Mouse (Mus musculus) midbrain, postnatal 0 days (tissue): ENCODE data around the gene Rfpl4b. TPM values are rescaled to one million over a fixed set of nuclear protein-coding genes. Genes with fewer than 3 reads are reported as not detected.
"Not testable (repeated sequence)": the region's sequence is repeated elsewhere in the genome, so short reads cannot be mapped to it uniquely, and the experiment has no call there.

ENCODE experiments used
- ATAC-seq: fragments of 200-750 bp; cut with Nextera tagmentation; 2 replicates; pipeline ENCODE4 v1.8.0; 2017; ENCODE audit warnings: moderate number of reproducible peaks, mild to moderate bottlenecking, moderate TSS enrichment, moderate library complexity; ENCODE audit not compliant: low FRiP score
- DNase-seq: peaks from one replicate; pipeline ENCODE4 v3.0.0-alpha.2; 2015; ENCODE audit warnings: low spot score
- H3K27ac ChIP-seq: fragments of 300-500 bp; sonication (generic); 2 replicates; pipeline ENCODE4 v1.5.1; 2014; ENCODE audit warnings: low read depth, mild to moderate bottlenecking, low read length, mixed read lengths
- H3K27me3 ChIP-seq: fragments of 300-500 bp; sonication (generic); 2 replicates; pipeline ENCODE4 v1.6.1; 2014; ENCODE audit warnings: low read length, control low read depth, mixed read lengths; ENCODE audit not compliant: insufficient read depth
- H3K36me3 ChIP-seq: fragments of 300-500 bp; sonication (generic); 2 replicates; pipeline ENCODE4 v1.6.1; 2014; ENCODE audit warnings: low read length, control low read depth, mixed read lengths; ENCODE audit not compliant: insufficient read depth
- H3K4me1 ChIP-seq: fragments of 300-500 bp; sonication (generic); 2 replicates; pipeline ENCODE4 v1.6.1; 2014; ENCODE audit warnings: mild to moderate bottlenecking, control low read depth, antibody characterized with exemption, low read length, mixed read lengths; ENCODE audit not compliant: insufficient read depth
- H3K4me2 ChIP-seq: fragments of 300-500 bp; sonication (generic); 2 replicates; pipeline ENCODE4 v1.6.1; 2014; ENCODE audit warnings: low read depth, mild to moderate bottlenecking, low read length, mixed read lengths; ENCODE audit not compliant: poor library complexity, severe bottlenecking
- H3K4me3 ChIP-seq: fragments of 300-500 bp; sonication (generic); 2 replicates; pipeline ENCODE4 v1.5.1; 2014; ENCODE audit warnings: low read depth, mild to moderate bottlenecking, low read length, moderate library complexity
- H3K9ac ChIP-seq: fragments of 300-500 bp; sonication (generic); replicated peaks from 2 replicates; pipeline ENCODE4 v1.6.1; 2014; ENCODE audit warnings: mild to moderate bottlenecking, low read length, moderate library complexity, mixed read lengths; ENCODE audit not compliant: poor library complexity, severe bottlenecking
- H3K9me3 ChIP-seq: fragments of 300-500 bp; sonication (generic); 2 replicates; pipeline ENCODE4 v1.6.1; 2016; ENCODE audit warnings: low read length, control low read depth
- CTCF ChIP-seq: IDR thresholded peaks from 2 replicates; pipeline ENCODE4 v1.5.1; 2016; ENCODE audit warnings: antibody characterized with exemption, mild to moderate bottlenecking
- WGBS: fragments of 180-500 bp; shearing (Covaris S2); extraction: QIAGEN DNeasy Blood & Tissue Kit; methylation state at CpG from one replicate; pipeline ENCODE4 v1.1.7; 2014; 5-methylcytosine and 5-hydroxymethylcytosine counted together
- polyA plus RNA-seq: library from polyadenylated mRNA; unstranded; fragments of >200 nt; fragmentation: Nextera tagmentation; extraction: Ambion mirVana; gene quantifications from 2 replicates; pipeline ENCODE4 v1.2.1, GENCODE M21; 2015
- total RNA-seq: library from RNA; depleted of rRNA; stranded (reverse); fragments of >200 nt; gene quantifications from 2 replicates; pipeline ENCODE4 v1.2.3, GENCODE M21; 2014; rRNA removed

The Rfpl4b gene
- not detected in 2 replicates for total RNA-seq
- not detected in 2 replicates for polyA plus RNA-seq

- Histone ChIP-seq H3K36me3 (no peaks in the 10 kb centered on the region), H3K4me3 (no peak within 1 kb of the TSS), H3K4me2 (no peak within 1 kb of the TSS), H3K9me3 (peaks cover 3% of the 10 kb centered on the region; the same call in 1 of the 2 replicates), H3K4me1 (no peaks in the 10 kb centered on the region), H3K9ac (no peak within 1 kb of the TSS), H3K27me3 (no peaks in the 10 kb centered on the region), H3K27ac (no peak within 1 kb of the TSS)
- ATAC-seq = no peak
- no peak for DNase-seq
- WGBS = 93% methylated on average over 3 of the region's 3 CpGs
- TF ChIP-seq CTCF = no peak
Observed at GRCm38 (mm10) chr10:38821679-38822078, at the start of gene Rfpl4b. Rfpl4b (minus strand) TSS chr10:38821779.

GRCm38 (mm10) chr10:38855186-38855585, 33.6 kb upstream of the Rfpl4b start:
- DNase-seq = peak; percentile 26
- H3K36me3 ChIP-seq = no peaks in the 10 kb centered on the region
- ATAC-seq = no peak
- H3K9ac ChIP-seq = no peak overlapping the region
- H3K9me3 ChIP-seq = no peaks in the 10 kb centered on the region
- H3K27ac ChIP-seq = no peak overlapping the region
- WGBS = 47% methylated on average over 2 of the region's 2 CpGs
- H3K4me2 ChIP-seq = no peak overlapping the region
- H3K4me1 ChIP-seq = no peaks in the 10 kb centered on the region
- TF ChIP-seq CTCF = no peak
- H3K27me3 ChIP-seq = no peaks in the 10 kb centered on the region
- H3K4me3 ChIP-seq = no peak overlapping the region

GRCm38 (mm10) chr10:38850006-38850405, 28.4 kb upstream of the Rfpl4b start:
- not testable (repeated sequence) for H3K4me3 ChIP-seq, ATAC-seq
- 44% methylated on average over 5 of the region's 5 CpGs for WGBS

GRCm38 (mm10) chr10:38848884-38849499, 27.4 kb upstream of the Rfpl4b start:
- Histone ChIP-seq H3K4me2 (no peak overlapping the region), H3K4me1 (no peaks in the 10 kb centered on the region), H3K27me3 (no peaks in the 10 kb centered on the region), H3K9ac (no peak overlapping the region), H3K4me3 (no peak overlapping the region), H3K9me3 (no peaks in the 10 kb centered on the region), H3K27ac (no peak overlapping the region), H3K36me3 (no peaks in the 10 kb centered on the region)
- DNase-seq = peak; percentile 73
- WGBS = 15% methylated on average over 8 of the region's 8 CpGs
- ATAC-seq = no peak
- TF ChIP-seq CTCF = peak; percentile 92

More at GRCm38 (mm10) chr10:38850006-38850405, 28.4 kb upstream of the Rfpl4b start:
- not testable (repeated sequence) for H3K9me3 ChIP-seq, H3K27ac ChIP-seq, H3K9ac ChIP-seq, DNase-seq, H3K27me3 ChIP-seq, H3K4me1 ChIP-seq, H3K4me2 ChIP-seq, H3K36me3 ChIP-seq

- H3K4me1 ChIP-seq = no peaks in the 10 kb centered on the region
- DNase-seq (no peak), ATAC-seq (no peak)
- TF ChIP-seq CTCF = no peak
- H3K27ac ChIP-seq = no peak overlapping the region
- no peak overlapping the region for H3K9ac ChIP-seq
- H3K9me3 ChIP-seq = no peaks in the 10 kb centered on the region
- H3K36me3 ChIP-seq = no peaks in the 10 kb centered on the region
- H3K4me2 ChIP-seq = no peak overlapping the region
- H3K4me3 ChIP-seq = no peak overlapping the region
- WGBS = 84% methylated on average over 4 of the region's 4 CpGs
- H3K27me3 ChIP-seq = no peaks in the 10 kb centered on the region
Observed at GRCm38 (mm10) chr10:38848231-38848630, 26.7 kb upstream of the Rfpl4b start.

GRCm38 (mm10) chr10:38823741-38824140, 2.2 kb upstream of the Rfpl4b start:
- H3K4me1 ChIP-seq = no peaks in the 10 kb centered on the region
- H3K36me3 ChIP-seq = no peaks in the 10 kb centered on the region
- no peaks in the 10 kb centered on the region for H3K27me3 ChIP-seq
- ATAC-seq = no peak
- DNase-seq = no peak
- 64% methylated on average over 1 of the region's 1 CpGs for WGBS
- H3K9me3 ChIP-seq = peaks cover 3% of the 10 kb centered on the region; the same call in 1 of the 2 replicates
- H3K27ac ChIP-seq = no peak overlapping the region
- H3K9ac ChIP-seq = no peak overlapping the region
- H3K4me3 ChIP-seq = no peak overlapping the region
- TF ChIP-seq CTCF = no peak
- H3K4me2 ChIP-seq = no peak overlapping the region
